Mouse (Mus musculus) ES-E14 (cell line): ENCODE results near the gene Prdx6. TPM values are rescaled to one million over a fixed set of nuclear protein-coding genes. Genes with fewer than 3 reads are reported as not detected.

Experiments
- DNase-seq: peaks from one replicate; pipeline ENCODE4 v3.0.0-alpha.2; 2013; ENCODE audit warnings: low read depth, low spot score
- H3K27ac ChIP-seq: 2 replicates; pipeline ENCODE4 v1.5.1; 2012; ENCODE audit warnings: low read depth, mild to moderate bottlenecking, low read length, moderate library complexity, mixed read lengths; ENCODE audit not compliant: poor library complexity, insufficient read depth, severe bottlenecking
- H3K36me3 ChIP-seq: 2 replicates; pipeline ENCODE4 v1.6.1; 2012; ENCODE audit warnings: mild to moderate bottlenecking, low read length, moderate library complexity, mixed read lengths; ENCODE audit not compliant: control insufficient read depth, poor library complexity, insufficient read depth, severe bottlenecking
- H3K4me1 ChIP-seq, 2 experiments: fragments of 150-350 bp in 1 of 2; sonication (generic) in 1 of 2; 2 replicates each; pipeline ENCODE4 v1.6.1; 2012; ENCODE audit warnings: low read length in 2 of 2, mild to moderate bottlenecking in 1 of 2, mixed read lengths in 1 of 2; ENCODE audit not compliant: control insufficient read depth in 2 of 2, insufficient read depth in 2 of 2, poor library complexity in 1 of 2
- H3K4me3 ChIP-seq, 2 experiments: fragments of 150-350 bp in 1 of 2; sonication (generic) in 1 of 2; 2 replicates each; pipeline ENCODE4 v1.5.1; 2012; ENCODE audit warnings: low read length in 2 of 2, low read depth in 1 of 2, mild to moderate bottlenecking in 1 of 2, mixed read lengths in 1 of 2; ENCODE audit not compliant: insufficient read depth in 1 of 2, poor library complexity in 1 of 2, severe bottlenecking in 1 of 2
- H3K9ac ChIP-seq: 2 replicates; pipeline ENCODE4 v1.6.1; 2012; ENCODE audit warnings: low read depth, mild to moderate bottlenecking, low read length, mixed read lengths; ENCODE audit not compliant: poor library complexity, insufficient read depth, severe bottlenecking
- H3K9me3 ChIP-seq: fragments of 150-350 bp; sonication (generic); 2 replicates; pipeline ENCODE4 v1.6.1; 2012; ENCODE audit warnings: low read depth, mild to moderate bottlenecking, low read length; ENCODE audit not compliant: control insufficient read depth, insufficient read depth
- CHD2 ChIP-seq: IDR thresholded peaks from 2 replicates; pipeline ENCODE4 v1.6.1; 2014; ENCODE audit warnings: mild to moderate bottlenecking, low read depth, low read length, inconsistent platforms
- HCFC1 ChIP-seq: IDR thresholded peaks from 2 replicates; pipeline ENCODE4 v1.6.1; 2012; ENCODE audit warnings: low read length, inconsistent platforms, borderline replicate concordance; ENCODE audit not compliant: insufficient read depth
- MAFK ChIP-seq: IDR thresholded peaks from 2 replicates; pipeline ENCODE4 v1.6.1; 2014; ENCODE audit warnings: mild to moderate bottlenecking, low read depth, low read length, inconsistent platforms; ENCODE audit not compliant: insufficient read depth
- ZC3H11A ChIP-seq: IDR thresholded peaks from 2 replicates; pipeline ENCODE4 v1.6.1; 2012; ENCODE audit warnings: low read depth, mild to moderate bottlenecking, inconsistent platforms, low read length, borderline replicate concordance
- ZNF384 ChIP-seq: IDR thresholded peaks from 2 replicates; pipeline ENCODE4 v1.6.1; 2012; ENCODE audit warnings: low read depth, low read length, inconsistent platforms
- in situ Hi-C, 2 experiments: fragments of 600-800 bp; cut with MboI; formaldehyde crosslinking; loops; one replicate each; pipeline ENCODE4 v1.15.1; 2025; ENCODE audit warnings: low sequenced_read_pairs in 2 of 2, inconsistent platforms in 1 of 2; ENCODE audit not compliant: unreplicated experiment in 2 of 2
- total RNA-seq: library from RNA; depleted of rRNA; stranded (reverse); fragments of 300-350 nt; gene quantifications from 2 replicates; pipeline ENCODE4 v1.2.3, GENCODE M21; 2012; rRNA removed

Prdx6 gene
- total RNA-seq, 1 experiment: 390 TPM

GRCm38 (mm10) chr1:161190253-161190910, 60.6 kb downstream of the Prdx6 start:
- Histone ChIP-seq H3K27ac (no peak overlapping the region), H3K4me1 (no peaks in the 10 kb centered on the region), H3K9me3 (no peaks in the 10 kb centered on the region), H3K4me3 (no peak overlapping the region), H3K36me3 (no peaks in the 10 kb centered on the region), H3K9ac (no peak overlapping the region)
- in situ Hi-C loops: no loop called here
- no peak for DNase-seq
- TF ChIP-seq CHD2 (no peak), MAFK (no peak), ZC3H11A (no peak), ZNF384 (no peak), HCFC1 (no peak)

Other genes with a start within 250 kb of the Prdx6 start
- 10.7 and 13.0 TPM in 2 replicates for gene Zbtb37, start 216.4 kb downstream of the Prdx6 start, total RNA-seq
- 38.7 and 39.8 TPM in 2 replicates for gene Dars2, start 180.6 kb downstream of the Prdx6 start, total RNA-seq
- 5.1 and 6.2 TPM in 2 replicates for gene Cenpl, start 180.5 kb downstream of the Prdx6 start, total RNA-seq
- 8.9 and 10.2 TPM in 2 replicates for gene Klhl20, start 119.7 kb downstream of the Prdx6 start, total RNA-seq
- 4.2 and 4.3 TPM in 2 replicates for gene Ankrd45, start 108.5 kb downstream of the Prdx6 start, total RNA-seq
- gene Tex50, start 91.9 kb downstream of the Prdx6 start, total RNA-seq: not detected in 2 replicates
- gene Tnfsf4, start 144.2 kb upstream of the Prdx6 start, total RNA-seq: 0.13 and 0.53 TPM in 2 replicates
- gene Tnfsf18, start 243.4 kb upstream of the Prdx6 start, total RNA-seq: 0.31 TPM in 1 of 2 replicates, not detected in the other